Mouse (Mus musculus) ES-Bruce4 (cell line): ENCODE measurements at regions not wholly inside any gene's neighbourhood (a gene's known extent, or its start where the extent isn't known, plus 50 kb on each side); places are given as distances from the start of the nearest gene placed in this dataset.

Source experiments
- H3K27ac ChIP-seq: 2 replicates; pipeline ENCODE4 v1.5.1; 2012; ENCODE audit warnings: low read length, inconsistent platforms; ENCODE audit not compliant: insufficient read depth
- H3K27me3 ChIP-seq: 2 replicates; pipeline ENCODE4 v1.6.1; 2012; ENCODE audit warnings: mild to moderate bottlenecking, low read length, inconsistent platforms; ENCODE audit not compliant: control insufficient read depth, poor library complexity, insufficient read depth, severe bottlenecking
- H3K36me3 ChIP-seq: 2 replicates; pipeline ENCODE4 v1.6.1; 2012; ENCODE audit warnings: inconsistent platforms, mild to moderate bottlenecking, low read length, moderate library complexity; ENCODE audit not compliant: control insufficient read depth, poor library complexity, insufficient read depth, severe bottlenecking
- H3K4me1 ChIP-seq: one replicate; pipeline ENCODE4 v1.8.1; 2011; ENCODE audit warnings: low read length; ENCODE audit not compliant: control insufficient read depth, insufficient read depth
- H3K4me3 ChIP-seq: 2 replicates; pipeline ENCODE4 v1.5.1; 2011; ENCODE audit warnings: low read depth, mild to moderate bottlenecking, low read length
- H3K9ac ChIP-seq: 2 replicates; pipeline ENCODE4 v1.6.1; 2012; ENCODE audit warnings: low read depth, mild to moderate bottlenecking, inconsistent platforms; ENCODE audit not compliant: poor library complexity, severe bottlenecking
- H3K9me3 ChIP-seq: replicated peaks from 2 replicates; pipeline ENCODE4 v1.6.1; 2012; ENCODE audit warnings: mild to moderate bottlenecking, low read length, inconsistent platforms; ENCODE audit not compliant: control insufficient read depth, poor library complexity, insufficient read depth, severe bottlenecking
- CTCF ChIP-seq: IDR thresholded peaks from one replicate; pipeline ENCODE4 v1.8.1; 2011; ENCODE audit warnings: low read depth, low read length
- EP300 ChIP-seq: IDR thresholded peaks from 2 replicates; pipeline ENCODE4 v1.6.1; 2011; ENCODE audit warnings: low read depth, low read length; ENCODE audit not compliant: insufficient read depth
- POLR2A ChIP-seq: IDR thresholded peaks from one replicate; pipeline ENCODE4 v1.8.1; 2011; ENCODE audit warnings: low read length; ENCODE audit not compliant: insufficient read depth

GRCm38 (mm10) chr2:179096861-179097260 lies 345.4 kb upstream of the Cdh4 start:
- H3K9me3 ChIP-seq = no peaks in the 10 kb centered on the region
- H3K27ac ChIP-seq = no peak overlapping the region
- no peak for TF ChIP-seq EP300
- TF ChIP-seq CTCF = no peak
- no peak for TF ChIP-seq POLR2A
- no peaks in the 10 kb centered on the region for H3K36me3 ChIP-seq
- H3K4me3 ChIP-seq = no peak overlapping the region
- H3K27me3 ChIP-seq = no peaks in the 10 kb centered on the region
- H3K4me1 ChIP-seq = no peaks in the 10 kb centered on the region
- H3K9ac ChIP-seq = no peak overlapping the region

GRCm38 (mm10) chr2:179099783-179100182 lies 342.4 kb upstream of the Cdh4 start:
- H3K4me1 ChIP-seq = no peaks in the 10 kb centered on the region
- no peak overlapping the region for H3K4me3 ChIP-seq
- no peak for TF ChIP-seq CTCF
- no peak for TF ChIP-seq POLR2A
- TF ChIP-seq EP300 = no peak
- no peak overlapping the region for H3K9ac ChIP-seq
- no peaks in the 10 kb centered on the region for H3K36me3 ChIP-seq
- H3K27me3 ChIP-seq = no peaks in the 10 kb centered on the region
- H3K27ac ChIP-seq = no peak overlapping the region
- no peaks in the 10 kb centered on the region for H3K9me3 ChIP-seq

- H3K9me3 ChIP-seq = no peaks in the 10 kb centered on the region
- H3K27ac ChIP-seq = no peak overlapping the region
These were observed 339.1 kb upstream of the Cdh4 start for GRCm38 (mm10) chr2:179103114-179103513.

GRCm38 (mm10) chr2:179112951-179113350 lies 329.3 kb upstream of the Cdh4 start:
- Histone ChIP-seq H3K4me1 (no peaks in the 10 kb centered on the region), H3K9ac (no peak overlapping the region), H3K4me3 (no peak overlapping the region), H3K36me3 (no peaks in the 10 kb centered on the region), H3K27me3 (no peaks in the 10 kb centered on the region), H3K27ac (no peak overlapping the region), H3K9me3 (no peaks in the 10 kb centered on the region)
- TF ChIP-seq EP300 (no peak), CTCF (no peak), POLR2A (no peak)

More at GRCm38 (mm10) chr2:179103114-179103513, 339.1 kb upstream of the Cdh4 start:
- Histone ChIP-seq H3K4me3 (no peak overlapping the region), H3K4me1 (no peaks in the 10 kb centered on the region), H3K9ac (no peak overlapping the region), H3K36me3 (no peaks in the 10 kb centered on the region), H3K27me3 (no peaks in the 10 kb centered on the region)
- TF ChIP-seq EP300 (no peak), CTCF (no peak), POLR2A (no peak)

GRCm38 (mm10) chr2:179128018-179128417 lies 314.2 kb upstream of the Cdh4 start:
- Histone ChIP-seq H3K27ac (no peak overlapping the region), H3K27me3 (no peaks in the 10 kb centered on the region; the same call in 1 of the 2 replicates), H3K4me3 (no peak overlapping the region), H3K4me1 (no peaks in the 10 kb centered on the region), H3K36me3 (no peaks in the 10 kb centered on the region), H3K9ac (no peak overlapping the region), H3K9me3 (no peaks in the 10 kb centered on the region)
- TF ChIP-seq POLR2A (no peak), CTCF (no peak), EP300 (no peak)

- H3K27me3 ChIP-seq = no peaks in the 10 kb centered on the region; the same call in 1 of the 2 replicates
- no peak for TF ChIP-seq EP300
- no peak for TF ChIP-seq CTCF
- TF ChIP-seq POLR2A = no peak
- H3K4me1 ChIP-seq = no peaks in the 10 kb centered on the region
- no peaks in the 10 kb centered on the region for H3K36me3 ChIP-seq
- no peak overlapping the region for H3K9ac ChIP-seq
- no peaks in the 10 kb centered on the region for H3K9me3 ChIP-seq
- no peak overlapping the region for H3K27ac ChIP-seq
- H3K4me3 ChIP-seq = no peak overlapping the region
These were observed 313.8 kb upstream of the Cdh4 start for GRCm38 (mm10) chr2:179128432-179128831.
